Mouse (Mus musculus) erythroblast, embryonic 14.5 days (primary cell): ENCODE measurements around the gene Hist1h2af. TPM values are rescaled to one million over a fixed set of nuclear protein-coding genes. Genes with fewer than 3 reads are reported as not detected.
"Not testable (repeated sequence)": the region's sequence is repeated elsewhere in the genome, so short reads cannot be mapped to it uniquely, and the experiment has no call there.

Source experiments
- H3K27me3 ChIP-seq: 2 replicates; pipeline ENCODE4 v1.6.1; 2012; ENCODE audit warnings: inconsistent platforms; ENCODE audit not compliant: control insufficient read depth
- H3K36me3 ChIP-seq: 2 replicates; pipeline ENCODE4 v1.6.1; 2012; ENCODE audit warnings: mild to moderate bottlenecking, inconsistent platforms; ENCODE audit not compliant: control insufficient read depth
- H3K4me1 ChIP-seq: 2 replicates; pipeline ENCODE4 v1.6.1; 2012; ENCODE audit warnings: inconsistent platforms; ENCODE audit not compliant: control insufficient read depth
- H3K4me3 ChIP-seq: replicated peaks from 2 replicates; pipeline ENCODE3; 2012; ENCODE audit warnings: moderate library complexity, mild to moderate bottlenecking, inconsistent platforms
- H3K9me3 ChIP-seq: 2 replicates; pipeline ENCODE4 v1.6.1; 2012; ENCODE audit warnings: low read length, inconsistent platforms, mixed read lengths; ENCODE audit not compliant: control insufficient read depth
- GATA1 ChIP-seq: IDR thresholded peaks from 2 replicates; pipeline ENCODE4 v1.6.1; 2012; ENCODE audit warnings: low read length, inconsistent platforms, mixed read lengths
- TAL1 ChIP-seq: IDR thresholded peaks from 3 replicates; pipeline ENCODE4 v1.6.1; 2012; ENCODE audit warnings: low read length, inconsistent platforms, mixed read lengths
- polyA plus RNA-seq: library from polyadenylated mRNA; stranded (reverse); fragments of >175 nt; gene quantifications from 2 replicates; pipeline ENCODE4 v1.2.3, GENCODE M21; 2012

Gene Hist1h2af
- polyA plus RNA-seq, 1 experiment, result 62.7 TPM

DNA sequence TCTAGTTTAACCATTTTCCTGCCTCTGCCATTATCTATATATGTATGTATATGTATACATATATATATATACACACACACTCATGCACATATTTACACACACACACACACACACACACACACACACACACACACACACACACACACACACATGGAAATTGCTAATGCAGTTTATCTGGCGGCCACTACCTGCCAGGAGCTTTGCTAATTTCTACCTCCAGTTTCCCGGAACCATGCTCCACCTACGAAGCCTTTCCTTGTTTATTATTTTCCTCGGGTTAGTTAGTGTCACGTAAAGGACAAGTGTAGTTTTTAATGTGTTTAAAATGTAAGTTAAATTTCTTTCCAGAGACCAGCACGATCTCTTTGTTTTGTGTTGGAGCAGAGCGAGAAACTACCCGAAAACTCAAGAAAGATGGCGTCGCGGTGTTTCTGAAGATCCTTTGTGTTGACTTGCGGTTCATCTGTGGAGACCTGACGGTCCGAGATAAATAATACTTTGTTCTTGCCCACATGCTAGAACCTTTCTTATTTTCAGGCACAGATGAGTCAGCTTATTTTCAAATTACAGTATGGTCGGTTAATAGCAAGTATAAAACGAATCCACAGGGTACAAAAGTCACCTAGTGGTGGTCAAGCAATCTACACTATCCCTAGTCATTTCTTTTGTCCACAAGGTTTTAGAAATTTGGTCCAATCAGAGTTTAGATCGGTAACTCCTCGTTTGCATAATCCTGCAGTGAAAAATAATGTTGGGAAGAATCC is 29.2 kb downstream of the Hist1h2af start:
- H3K36me3 ChIP-seq, result no peaks in the 10 kb centered on the region
- H3K4me3 ChIP-seq, result peak overlapping the region; percentile 60
- TF ChIP-seq GATA1, result no peak
- TF ChIP-seq TAL1, result no peak
- no peaks in the 10 kb centered on the region for H3K27me3 ChIP-seq
- peaks cover 57% of the 10 kb centered on the region for H3K4me1 ChIP-seq
- H3K9me3 ChIP-seq, result no peaks in the 10 kb centered on the region

DNA sequence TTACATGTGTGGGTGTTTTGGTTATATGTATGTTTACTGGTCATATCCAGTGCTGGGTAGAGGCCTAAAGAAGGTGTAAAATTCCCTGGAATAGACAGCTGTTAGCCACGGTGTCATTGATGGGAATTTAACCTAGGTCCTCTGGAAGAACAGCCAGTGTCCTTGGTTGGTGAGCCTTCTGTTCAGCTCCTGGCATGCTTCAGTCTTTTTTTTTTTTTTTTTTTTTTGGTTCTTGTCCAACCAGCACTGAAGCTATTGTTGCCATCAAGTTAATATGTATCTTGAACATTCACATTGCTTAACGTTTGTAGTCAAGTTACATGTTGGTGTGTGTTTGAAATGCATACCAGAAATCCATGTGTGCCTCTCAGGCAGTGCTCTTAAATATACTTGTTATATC is 30.8 kb downstream of the Hist1h2af start:
- TF ChIP-seq GATA1 (no peak), TAL1 (no peak)
- Histone ChIP-seq H3K4me1 (peaks cover 55% of the 10 kb centered on the region), H3K4me3 (no peak overlapping the region), H3K9me3 (no peaks in the 10 kb centered on the region), H3K36me3 (no peaks in the 10 kb centered on the region), H3K27me3 (no peaks in the 10 kb centered on the region)

DNA sequence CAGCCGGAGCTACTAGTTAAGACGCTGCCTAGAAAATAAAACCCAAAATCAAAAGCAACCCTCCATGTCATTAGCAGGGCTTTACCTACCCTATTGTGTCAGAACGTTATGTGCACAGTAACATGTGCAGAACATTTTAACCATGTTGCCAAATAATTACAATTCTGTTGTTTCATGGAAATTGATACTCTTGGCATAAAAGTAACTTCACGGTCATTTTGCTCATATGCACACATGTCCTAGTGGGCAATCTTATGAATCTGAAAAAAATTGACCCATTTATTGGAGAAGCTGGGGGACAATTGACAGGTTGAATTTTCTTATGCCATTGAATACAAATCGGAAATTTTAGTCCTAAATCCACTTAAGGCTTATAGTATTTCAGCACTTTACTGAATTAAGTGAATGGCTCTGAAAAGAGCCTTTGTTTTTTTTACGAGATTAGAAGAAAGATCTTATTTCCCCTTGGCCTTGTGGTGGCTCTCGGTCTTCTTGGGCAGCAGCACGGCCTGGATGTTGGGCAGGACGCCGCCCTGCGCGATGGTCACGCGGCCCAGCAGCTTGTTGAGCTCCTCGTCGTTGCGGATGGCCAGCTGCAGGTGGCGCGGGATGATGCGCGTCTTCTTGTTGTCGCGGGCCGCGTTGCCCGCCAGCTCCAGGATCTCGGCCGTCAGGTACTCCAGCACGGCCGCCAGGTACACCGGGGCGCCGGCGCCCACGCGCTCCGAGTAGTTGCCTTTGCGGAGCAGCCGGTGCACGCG is 36.7 kb downstream of the Hist1h2af start:
- Histone ChIP-seq H3K4me3 (peak overlapping the region; percentile 68), H3K4me1 (peaks cover 43% of the 10 kb centered on the region)
- not testable (repeated sequence) for H3K36me3 ChIP-seq, H3K27me3 ChIP-seq, H3K9me3 ChIP-seq

DNA sequence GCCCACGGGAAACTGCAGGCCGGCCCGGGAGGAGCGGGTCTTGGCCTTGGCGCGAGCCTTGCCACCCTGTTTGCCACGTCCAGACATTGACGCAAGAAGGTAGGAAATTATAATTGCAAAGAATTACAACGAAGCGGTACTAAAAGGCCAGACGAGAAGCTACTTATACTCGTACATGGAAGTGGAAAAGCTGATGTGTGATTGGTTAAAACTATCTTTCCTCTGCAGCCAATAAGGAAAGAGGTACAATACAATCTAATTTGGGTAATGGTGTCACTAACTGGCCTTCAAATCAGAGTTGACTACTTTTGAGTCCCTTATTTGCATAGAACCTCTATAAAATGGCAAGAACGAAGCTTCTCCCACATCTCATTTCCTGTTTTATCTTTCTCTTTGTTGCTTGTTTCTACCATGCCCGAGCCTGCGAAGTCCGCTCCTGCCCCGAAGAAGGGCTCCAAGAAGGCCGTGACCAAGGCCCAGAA is 37.4 kb downstream of the Hist1h2af start, which contains the start of the genes Hist1h2ae and Hist1h2bg:
Gene Hist1h2ae, minus strand, starts transcription at position 199 of the 482 bp plus-strand sequence.
Gene Hist1h2bg, plus strand, starts transcription at position 375 of the 482 bp plus-strand sequence.
- no peak for TF ChIP-seq TAL1
- TF ChIP-seq GATA1, result no peak
- no peaks in the 10 kb centered on the region; the same call in 1 of the 2 replicates for H3K36me3 ChIP-seq
- no peaks in the 10 kb centered on the region for H3K9me3 ChIP-seq
- peak within 1 kb of the TSS; percentile 72 for H3K4me3 ChIP-seq
- no peaks in the 10 kb centered on the region for H3K27me3 ChIP-seq
- H3K4me1 ChIP-seq, result peaks cover 38% of the 10 kb centered on the region

DNA sequence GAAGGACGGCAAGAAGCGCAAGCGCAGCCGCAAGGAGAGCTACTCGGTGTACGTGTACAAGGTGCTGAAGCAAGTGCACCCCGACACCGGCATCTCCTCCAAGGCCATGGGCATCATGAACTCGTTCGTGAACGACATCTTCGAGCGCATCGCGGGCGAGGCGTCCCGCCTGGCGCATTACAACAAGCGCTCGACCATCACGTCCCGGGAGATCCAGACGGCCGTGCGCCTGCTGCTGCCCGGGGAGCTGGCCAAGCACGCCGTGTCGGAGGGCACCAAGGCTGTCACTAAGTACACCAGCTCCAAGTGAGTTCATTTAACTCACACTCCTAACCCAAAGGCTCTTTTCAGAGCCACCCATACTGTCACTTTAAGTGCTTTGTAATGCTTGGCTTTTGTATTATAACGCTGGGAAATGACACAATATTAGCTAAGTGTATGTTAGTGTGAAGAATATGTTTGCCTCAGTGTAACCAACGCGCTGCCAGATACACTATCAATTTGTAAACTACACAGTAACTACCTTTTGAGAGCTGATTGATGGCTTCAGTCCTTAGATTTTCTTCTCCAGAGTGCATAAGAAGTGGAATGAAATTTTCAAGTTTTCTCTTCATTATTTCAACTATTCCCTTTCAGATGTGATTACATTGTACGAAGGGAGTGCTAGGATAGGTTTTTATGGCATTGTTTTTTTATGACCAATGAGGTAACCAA is 38.0 kb downstream of the Hist1h2af start:
- not testable (repeated sequence) for H3K9me3 ChIP-seq, H3K27me3 ChIP-seq, H3K36me3 ChIP-seq
- Histone ChIP-seq H3K4me1 (peaks cover 39% of the 10 kb centered on the region), H3K4me3 (peak overlapping the region; percentile 72)

DNA sequence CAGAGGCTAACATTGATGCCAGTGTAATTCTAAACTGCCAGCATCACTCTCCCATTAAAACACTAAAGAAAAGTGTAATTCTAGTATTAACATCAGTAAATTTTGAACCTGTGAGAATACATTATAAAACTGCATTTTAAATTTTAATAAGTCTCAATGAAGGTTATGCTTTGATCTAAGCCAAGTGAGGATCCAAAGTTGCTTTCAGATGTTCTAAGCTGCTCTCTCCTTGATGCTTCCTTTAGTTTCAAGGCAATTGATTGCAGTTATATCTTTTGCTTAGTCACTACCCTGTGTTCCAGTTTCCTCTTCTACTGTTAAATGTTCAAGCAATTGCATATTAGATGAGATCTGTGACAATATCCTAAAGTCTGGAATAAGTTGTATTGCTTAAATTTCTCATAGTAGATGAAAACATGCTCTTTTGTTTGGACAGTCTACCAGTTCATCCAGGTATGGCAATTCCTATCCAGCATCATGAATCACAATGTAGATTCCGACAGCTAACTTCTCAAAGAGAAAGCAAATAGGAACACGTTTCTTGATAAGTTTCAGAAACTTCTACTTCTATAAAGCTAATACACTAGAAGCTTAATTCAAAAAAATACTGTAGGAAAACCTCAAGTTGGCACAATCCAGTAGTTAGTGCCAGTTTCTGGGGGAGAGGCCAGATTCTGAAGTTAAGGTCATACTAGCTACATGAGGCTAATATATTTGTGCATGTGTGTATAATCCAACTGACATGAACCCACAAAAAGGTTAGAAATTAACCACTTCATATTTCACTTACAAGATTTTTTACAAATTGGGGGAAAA is 38.7 kb downstream of the Hist1h2af start:
- peaks cover 2% of the 10 kb centered on the region for H3K36me3 ChIP-seq
- no peaks in the 10 kb centered on the region for H3K27me3 ChIP-seq
- no peaks in the 10 kb centered on the region for H3K9me3 ChIP-seq
- H3K4me1 ChIP-seq, result peaks cover 40% of the 10 kb centered on the region
- no peak for TF ChIP-seq GATA1
- no peak for TF ChIP-seq TAL1
- H3K4me3 ChIP-seq, result peak overlapping the region; percentile 72

DNA sequence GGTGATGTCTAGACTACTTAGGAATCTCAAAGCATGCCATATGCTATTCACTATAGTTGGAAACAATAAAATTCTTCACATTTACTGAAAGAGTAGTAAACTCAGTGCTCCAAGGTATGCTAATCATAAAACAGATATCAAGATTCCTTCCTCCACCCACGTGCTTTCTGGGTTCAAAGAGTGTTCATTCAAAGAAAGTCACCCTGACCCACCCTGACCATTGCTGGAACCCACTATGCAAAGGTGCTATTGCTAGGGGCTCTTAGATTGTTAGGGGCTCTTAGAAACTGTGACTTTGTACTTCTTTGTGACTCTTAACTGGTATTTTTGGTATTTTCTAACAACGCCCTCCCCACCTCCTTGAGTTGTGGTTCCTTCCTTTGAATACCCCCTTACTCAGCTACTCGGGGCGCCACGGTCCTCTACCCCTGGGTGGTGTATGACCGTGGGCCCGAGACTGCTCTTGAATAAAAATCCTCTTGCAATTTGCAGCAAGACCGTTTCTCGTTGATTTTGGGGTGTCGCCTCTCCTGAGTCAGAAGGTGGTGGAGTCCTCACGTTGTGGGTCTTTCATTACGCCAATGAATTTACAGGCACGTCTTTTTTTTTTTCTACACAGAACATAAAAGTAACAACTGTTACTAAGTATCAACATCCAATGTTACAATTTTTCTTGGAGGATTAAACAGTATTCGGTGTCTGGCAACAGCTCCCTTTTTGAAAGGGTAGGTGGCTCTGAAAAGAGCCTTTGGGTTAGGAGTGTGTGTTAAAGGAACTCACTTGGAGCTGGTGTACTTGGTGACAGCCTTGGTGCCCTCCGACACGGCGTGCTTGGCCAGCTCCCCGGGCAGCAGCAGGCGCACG is 39.6 kb downstream of the Hist1h2af start:
- H3K27me3 ChIP-seq, H3K36me3 ChIP-seq, H3K9me3 ChIP-seq: not testable (repeated sequence)
- Histone ChIP-seq H3K4me1 (peaks cover 39% of the 10 kb centered on the region), H3K4me3 (peak overlapping the region; percentile 72)

DNA sequence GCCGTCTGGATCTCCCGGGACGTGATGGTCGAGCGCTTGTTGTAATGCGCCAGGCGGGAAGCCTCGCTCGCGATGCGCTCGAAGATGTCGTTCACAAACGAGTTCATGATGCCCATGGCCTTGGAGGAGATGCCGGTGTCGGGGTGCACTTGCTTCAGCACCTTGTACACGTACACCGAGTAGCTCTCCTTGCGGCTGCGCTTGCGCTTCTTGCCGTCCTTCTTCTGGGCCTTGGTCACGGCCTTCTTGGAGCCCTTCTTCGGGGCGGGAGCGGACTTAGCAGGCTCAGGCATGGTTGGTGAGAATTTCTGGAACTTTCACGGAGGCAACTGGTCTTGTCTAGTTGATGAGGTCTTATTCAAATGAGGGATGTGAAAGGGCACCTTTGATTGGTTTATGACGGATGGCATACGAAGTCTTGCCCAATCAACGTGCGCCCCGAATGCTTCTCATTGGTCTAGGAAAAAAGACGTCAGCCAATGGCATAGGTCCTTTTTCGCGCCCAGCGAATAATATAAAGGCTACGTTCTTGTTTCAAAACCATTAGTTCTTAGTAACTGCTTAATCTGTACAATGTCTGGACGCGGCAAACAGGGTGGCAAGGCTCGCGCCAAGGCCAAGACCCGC is 40.3 kb downstream of the Hist1h2af start, which contains the start of the genes Hist1h2bf and Hist1h2ad:
Gene Hist1h2bf, minus strand, starts transcription at position 299 of the 627 bp plus-strand sequence.
Gene Hist1h2ad, plus strand, starts transcription at position 484 of the 627 bp plus-strand sequence.
- H3K4me3 ChIP-seq, result peak within 1 kb of the TSS; percentile 72
- not testable (repeated sequence) for H3K27me3 ChIP-seq, H3K9me3 ChIP-seq

DNA sequence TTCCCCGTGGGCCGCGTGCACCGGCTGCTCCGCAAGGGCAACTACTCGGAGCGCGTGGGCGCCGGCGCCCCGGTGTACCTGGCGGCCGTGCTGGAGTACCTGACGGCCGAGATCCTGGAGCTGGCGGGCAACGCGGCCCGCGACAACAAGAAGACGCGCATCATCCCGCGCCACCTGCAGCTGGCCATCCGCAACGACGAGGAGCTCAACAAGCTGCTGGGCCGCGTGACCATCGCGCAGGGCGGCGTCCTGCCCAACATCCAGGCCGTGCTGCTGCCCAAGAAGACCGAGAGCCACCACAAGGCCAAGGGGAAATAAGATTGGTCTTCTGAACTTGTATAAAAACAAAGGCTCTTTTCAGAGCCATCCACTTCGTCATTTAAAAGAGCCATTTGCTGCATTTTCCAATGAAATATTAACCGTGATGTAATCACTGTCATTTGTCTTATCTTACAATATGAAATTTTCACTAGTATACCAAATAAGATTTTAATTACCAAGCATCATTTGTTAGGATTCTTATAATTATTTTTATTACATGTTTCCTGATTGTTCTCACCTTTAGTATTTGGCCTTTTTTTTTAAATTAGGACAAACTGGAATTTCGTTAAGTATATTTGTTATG is 41.0 kb downstream of the Hist1h2af start:
- not testable (repeated sequence) for H3K36me3 ChIP-seq

More for the DNA sequence above, 40.3 kb downstream of the Hist1h2af start, which contains the start of the genes Hist1h2bf and Hist1h2ad:
- H3K4me1 ChIP-seq, result peaks cover 39% of the 10 kb centered on the region
- not testable (repeated sequence) for H3K36me3 ChIP-seq

More for the DNA sequence above, 41.0 kb downstream of the Hist1h2af start:
- Histone ChIP-seq H3K4me1 (peaks cover 39% of the 10 kb centered on the region), H3K4me3 (peak overlapping the region; percentile 64)
- not testable (repeated sequence) for H3K9me3 ChIP-seq, H3K27me3 ChIP-seq
